Mouse (Mus musculus) MEL (cell line): Measurements from ENCODE around the gene Mrpl58. TPM values are rescaled to one million over a fixed set of nuclear protein-coding genes. Genes with fewer than 3 reads are reported as not detected.

Experiments
- polyA plus RNA-seq, 2 experiments: library from polyadenylated mRNA; stranded (reverse) in 1 of 2; unstranded in 1 of 2; fragments of >175 nt in 1 of 2; fragments of >200 nt in 1 of 2; gene quantifications; 2 replicates each; pipeline versions ENCODE4 v1.2.1 to v1.2.4; 2012; ENCODE audit warnings: low replicate concordance in 2 of 2, low read depth in 1 of 2; ENCODE audit not compliant: insufficient read length in 2 of 2, insufficient read depth in 1 of 2, missing spikeins in 1 of 2
- total RNA-seq: library from RNA; depleted of rRNA; stranded (reverse); fragments of 300-350 nt; gene quantifications from 2 replicates; pipeline ENCODE4 v1.2.3, GENCODE M21; 2012; rRNA removed

Mrpl58 gene
- total and polyA plus RNA-seq, 3 experiments, result 137 TPM; not detected in 1

Other genes with a start within 250 kb of the Mrpl58 start
- 124 and 127 TPM in 2 replicates for gene Slc9a3r1, start 240.4 kb upstream of the Mrpl58 start, total RNA-seq
- 100 to 1,000 TPM in 1 of 2 experiments, not detected in 1; 112 TPM for gene Slc9a3r1, start 240.4 kb upstream of the Mrpl58 start, polyA plus RNA-seq
- gene Tmem104, start 216.3 kb upstream of the Mrpl58 start, total RNA-seq, result 23.4 and 24.8 TPM in 2 replicates
- gene Tmem104, start 216.3 kb upstream of the Mrpl58 start, polyA plus RNA-seq, result 10 to 100 TPM in 1 of 2 experiments, not detected in 1; 21.9 TPM
- 80.2 and 92.4 TPM in 2 replicates for gene Nat9, start 215.9 kb upstream of the Mrpl58 start, total RNA-seq
- gene Nat9, start 215.9 kb upstream of the Mrpl58 start, polyA plus RNA-seq, result 10 to 100 TPM in 1 of 2 experiments, not detected in 1; 46.1 TPM
- gene Grin2c, start 136.5 kb upstream of the Mrpl58 start, total RNA-seq, result not detected in 2 replicates
- not detected for gene Grin2c, start 136.5 kb upstream of the Mrpl58 start, polyA plus RNA-seq
- 37.2 and 37.7 TPM in 2 replicates for gene Fdxr, start 126.7 kb upstream of the Mrpl58 start, total RNA-seq
- gene Fdxr, start 126.7 kb upstream of the Mrpl58 start, polyA plus RNA-seq, result 10 to 100 TPM in 1 of 2 experiments, not detected in 1; 32.7 TPM
- 3.0 and 3.3 TPM in 2 replicates for gene Fads6, start 106.1 kb upstream of the Mrpl58 start, total RNA-seq
- 1 to 10 TPM in 1 of 2 experiments, not detected in 1; 6.6 TPM for gene Fads6, start 106.1 kb upstream of the Mrpl58 start, polyA plus RNA-seq
- gene Otop2, start 96.6 kb upstream of the Mrpl58 start, total RNA-seq, result not detected in 2 replicates
- gene Otop2, start 96.6 kb upstream of the Mrpl58 start, polyA plus RNA-seq, result not detected
- gene Ush1g, start 81.7 kb upstream of the Mrpl58 start, total RNA-seq, result not detected in 2 replicates
- gene Ush1g, start 81.7 kb upstream of the Mrpl58 start, polyA plus RNA-seq, result not detected
- gene Otop3, start 69.0 kb upstream of the Mrpl58 start, total RNA-seq, result not detected in 2 replicates
- not detected for gene Otop3, start 69.0 kb upstream of the Mrpl58 start, polyA plus RNA-seq
- 0.88 and 1.1 TPM in 2 replicates for gene Hid1, start 36.0 kb upstream of the Mrpl58 start, total RNA-seq
- gene Hid1, start 36.0 kb upstream of the Mrpl58 start, polyA plus RNA-seq, result 1 to 10 TPM in 1 of 2 experiments, not detected in 1; 3.0 TPM
- gene Cdr2l, start 21.8 kb upstream of the Mrpl58 start, total RNA-seq, result 6.3 and 8.2 TPM in 2 replicates
- gene Cdr2l, start 21.8 kb upstream of the Mrpl58 start, polyA plus RNA-seq, result 1 to 10 TPM in 1 of 2 experiments, not detected in 1; 5.2 TPM
- gene Atp5h, start 16.2 kb downstream of the Mrpl58 start, total RNA-seq, result 665 and 706 TPM in 2 replicates
- 1,000 to 10,000 TPM in 1 of 2 experiments, 100 to 1,000 TPM in 1; 525 to 1,715 TPM for gene Atp5h, start 16.2 kb downstream of the Mrpl58 start, polyA plus RNA-seq
- 12.3 and 13.2 TPM in 2 replicates for gene Kctd2, start 16.4 kb downstream of the Mrpl58 start, total RNA-seq
- gene Kctd2, start 16.4 kb downstream of the Mrpl58 start, polyA plus RNA-seq, result 10 to 100 TPM in 1 of 2 experiments, not detected in 1; 20.6 TPM
- not detected in 2 replicates for gene Trim80, start 36.8 kb downstream of the Mrpl58 start, total RNA-seq
- gene Trim80, start 36.8 kb downstream of the Mrpl58 start, polyA plus RNA-seq, result not detected
- gene Slc16a5, start 58.7 kb downstream of the Mrpl58 start, total RNA-seq, result 0.07 TPM in 1 of 2 replicates, not detected in the other
- under 1 TPM in 1 of 2 experiments, not detected in 1; 0.26 TPM for gene Slc16a5, start 58.7 kb downstream of the Mrpl58 start, polyA plus RNA-seq
- 7.0 and 9.1 TPM in 2 replicates for gene Armc7, start 71.9 kb downstream of the Mrpl58 start, total RNA-seq
- gene Armc7, start 71.9 kb downstream of the Mrpl58 start, polyA plus RNA-seq, result 10 to 100 TPM in 1 of 2 experiments, not detected in 1; 13.1 TPM
- gene Nt5c, start 88.1 kb downstream of the Mrpl58 start, total RNA-seq, result 96.6 and 99.3 TPM in 2 replicates
- 100 to 1,000 TPM in 1 of 2 experiments, not detected in 1; 102 TPM for gene Nt5c, start 88.1 kb downstream of the Mrpl58 start, polyA plus RNA-seq
- gene Jpt1, start 110.6 kb downstream of the Mrpl58 start, total RNA-seq, result 331 and 353 TPM in 2 replicates
- gene Jpt1, start 110.6 kb downstream of the Mrpl58 start, polyA plus RNA-seq, result 100 to 1,000 TPM in 1 of 2 experiments, not detected in 1; 382 TPM
- gene Sumo2, start 132.5 kb downstream of the Mrpl58 start, total RNA-seq, result 653 and 657 TPM in 2 replicates
- gene Sumo2, start 132.5 kb downstream of the Mrpl58 start, polyA plus RNA-seq, result 100 to 1,000 TPM in 1 of 2 experiments, not detected in 1; 556 TPM
- gene Nup85, start 160.7 kb downstream of the Mrpl58 start, total RNA-seq, result 338 and 362 TPM in 2 replicates
- 100 to 1,000 TPM in 1 of 2 experiments, not detected in 1; 370 TPM for gene Nup85, start 160.7 kb downstream of the Mrpl58 start, polyA plus RNA-seq
- gene Mrps7, start 200.2 kb downstream of the Mrpl58 start, total RNA-seq, result 138 and 157 TPM in 2 replicates
- 100 to 1,000 TPM; 106 to 199 TPM for gene Mrps7, start 200.2 kb downstream of the Mrpl58 start, polyA plus RNA-seq
- 24.0 and 28.6 TPM in 2 replicates for gene Gga3, start 200.3 kb downstream of the Mrpl58 start, total RNA-seq
- 10 to 100 TPM in 1 of 2 experiments, not detected in 1; 59.9 TPM for gene Gga3, start 200.3 kb downstream of the Mrpl58 start, polyA plus RNA-seq
- 42.0 and 52.0 TPM in 2 replicates for gene Mif4gd, start 209.2 kb downstream of the Mrpl58 start, total RNA-seq
- gene Mif4gd, start 209.2 kb downstream of the Mrpl58 start, polyA plus RNA-seq, result 10 to 100 TPM in 1 of 2 experiments, not detected in 1; 62.9 TPM
- gene Slc25a19, start 224.5 kb downstream of the Mrpl58 start, total RNA-seq, result 30.0 and 35.3 TPM in 2 replicates
- gene Slc25a19, start 224.5 kb downstream of the Mrpl58 start, polyA plus RNA-seq, result 10 to 100 TPM in 1 of 2 experiments, not detected in 1; 43.1 TPM